In the genomic region with DNA sequence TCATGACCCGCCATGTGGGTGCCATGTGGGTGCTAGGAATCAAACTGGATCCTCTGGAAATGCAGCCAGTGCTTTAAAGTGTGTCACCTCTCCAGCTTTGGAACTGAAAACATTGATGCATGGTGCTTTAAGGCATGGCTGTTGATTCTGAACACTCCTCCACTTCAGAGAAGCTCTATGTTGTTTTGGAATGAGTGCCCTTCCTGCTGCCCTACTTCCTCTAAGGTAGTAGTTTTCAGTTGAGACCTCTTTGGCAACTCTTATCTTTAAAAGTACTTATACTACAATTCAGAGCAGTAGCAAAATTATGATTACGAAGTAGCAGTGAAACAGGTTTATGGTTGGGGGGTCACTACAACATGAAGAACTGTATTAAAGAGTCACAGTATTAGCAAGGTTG, we compare ENCODE assay signal across 24 mouse cellular contexts. TPM values are rescaled to one million over a fixed set of nuclear protein-coding genes. Genes with fewer than 3 reads are reported as not detected.
DNase-seq lines count a peak whose midpoint lies in the region; ATAC-seq and TF ChIP-seq lines count a peak whose summit lies in the region.
"Had no signal": no experiment of that assay in that cellular context is flagged by ENCODE, and none has a peak within 500 bp of the region (broad histone marks: within the 10 kb centered on the region; RNA-seq: fewer than 3 reads in every experiment).

No protein-coding gene starts in this region.

- no peak for ATAC-seq in kidney, embryonic 15.5 days (replicated peaks; ENCODE audit: low FRiP score)
- ATAC-seq in lung, embryonic 15.5 days (ENCODE audit: borderline replicate concordance, extremely low read depth, low FRiP score, low TSS enrichment): no peak
- no peak for ATAC-seq in neural tube, embryonic 15.5 days (ENCODE audit: low FRiP score)
- ATAC-seq: CD4-positive, CD25-positive, alpha-beta regulatory T cell, adult 4 months; forebrain, embryonic 15.5 days; midbrain, embryonic 15.5 days had no signal

- no peak for DNase-seq in kidney, adult 2 months
- DNase-seq in lung, postnatal 25 days (ENCODE audit: low spot score): no peak
- DNase-seq in MEL (ENCODE audit: low read depth, low spot score): peak; percentile 52
- DNase-seq in cerebellum, postnatal 36 days: no peak
- DNase-seq: cerebellum, adult 18-20 months; gastrocnemius, postnatal 36 days; kidney, adult 8-10 months; liver; right cerebral cortex, postnatal 4 days; thymus, adult 18-20 months; thymus, postnatal 25 days had no signal

- H3K79me2 ChIP-seq in MEL (ENCODE audit: control insufficient read depth, insufficient read depth, low read length, poor library complexity): no peaks in the 10 kb centered on the region

- no peak for TF ChIP-seq RAD21 in MEL (IDR thresholded peaks at IDR 0.05; ENCODE audit: low read depth, low read length)

- H3K36me3 ChIP-seq in kidney, embryonic 15.5 days: peaks cover 36% of the 10 kb centered on the region
- H3K36me3 ChIP-seq in kidney, adult 2 months (ENCODE audit: control insufficient read depth, insufficient read depth, low read length): peaks cover 3% of the 10 kb centered on the region; the same call in 1 of the 2 replicates
- H3K36me3 ChIP-seq in lung, embryonic 15.5 days: peaks cover 11% of the 10 kb centered on the region; the same call in 1 of the 2 replicates
- peaks cover 0 to 9% of the 10 kb centered on the region in 2 experiments; a peak in 2 of 4 replicates for H3K36me3 ChIP-seq in MEL (ENCODE audit: control insufficient read depth in 1 of 2, insufficient read depth in 2 of 2, low read length in 2 of 2)
- no peaks in the 10 kb centered on the region for H3K36me3 ChIP-seq in neural tube, embryonic 15.5 days
- H3K36me3 ChIP-seq: forebrain, embryonic 15.5 days; hindbrain, embryonic 15.5 days; midbrain, embryonic 15.5 days had no signal

- peak overlapping the region; percentile 58 for H3K27ac ChIP-seq in kidney, embryonic 15.5 days
- H3K27ac ChIP-seq in kidney, adult 2 months (ENCODE audit: insufficient read depth, low read depth, low read length): no peak overlapping the region
- H3K27ac ChIP-seq in lung, embryonic 15.5 days: 0 out of 2 replicates have a peak overlapping the region, but pooled peaks have one; percentile 15
- H3K27ac ChIP-seq in MEL (ENCODE audit: control insufficient read depth, low read depth, low read length): peak overlapping the region; percentile 11; the same call in 1 of the 2 replicates
- 0 out of 2 replicates have a peak overlapping the region, but pooled peaks have one; percentile 49 for H3K27ac ChIP-seq in neural tube, embryonic 15.5 days (replicated peaks)
- H3K27ac ChIP-seq: forebrain, embryonic 10.5 days; forebrain, embryonic 15.5 days; hindbrain, embryonic 15.5 days; liver, embryonic 14.5 days; midbrain, embryonic 10.5 days; midbrain, embryonic 15.5 days; stomach, postnatal 0 days had no signal

- no peak overlapping the region for H3K9ac ChIP-seq in kidney, embryonic 15.5 days
- H3K9ac ChIP-seq in lung, embryonic 15.5 days: no peak overlapping the region
- no peak overlapping the region for H3K9ac ChIP-seq in MEL (ENCODE audit: control insufficient read depth, low read depth, low read length, poor library complexity, severe bottlenecking)
- no peak overlapping the region for H3K9ac ChIP-seq in neural tube, embryonic 15.5 days (replicated peaks)
- H3K9ac ChIP-seq: forebrain, embryonic 15.5 days; heart, embryonic 12.5 days; hindbrain, embryonic 15.5 days; liver, embryonic 14.5 days; lung, embryonic 14.5 days; midbrain, embryonic 15.5 days had no signal

- no peak for TF ChIP-seq POLR2A in kidney, adult 2 months (IDR thresholded peaks at IDR 0.05; ENCODE audit: low read depth, low read length)
- no peak for TF ChIP-seq POLR2A in MEL (IDR thresholded peaks at IDR 0.05; ENCODE audit: control insufficient read depth in 1 of 2, insufficient read depth in 1 of 2, low read depth in 1 of 2, low read length in 2 of 2, poor library complexity in 1 of 2)

- no peak overlapping the region for H3K4me3 ChIP-seq in kidney, embryonic 15.5 days (replicated peaks)
- H3K4me3 ChIP-seq in kidney, adult 2 months (ENCODE audit: insufficient read depth, low read depth, low read length): no peak overlapping the region
- no peak overlapping the region for H3K4me3 ChIP-seq in lung, embryonic 15.5 days
- no peak overlapping the region for H3K4me3 ChIP-seq in MEL (ENCODE audit: control insufficient read depth in 1 of 2, insufficient read depth in 1 of 2, low read depth in 2 of 2, low read length in 2 of 2)
- H3K4me3 ChIP-seq in neural tube, embryonic 15.5 days (replicated peaks): no peak overlapping the region
- H3K4me3 ChIP-seq: forebrain, embryonic 10.5 days; forebrain, embryonic 15.5 days; heart, embryonic 12.5 days; hindbrain, embryonic 15.5 days; midbrain, embryonic 10.5 days; midbrain, embryonic 15.5 days had no signal

- no peak for TF ChIP-seq CTCF in kidney, adult 2 months (conservative IDR thresholded peaks at IDR 0.05; ENCODE audit: insufficient read depth, insufficient read length, low read depth, low read length)
- TF ChIP-seq CTCF in MEL (IDR thresholded peaks at IDR 0.05 in 2 of 3, conservative IDR thresholded peaks at IDR 0.05 in 1 of 3; ENCODE audit: control insufficient read depth in 1 of 3, insufficient read depth in 1 of 3, low read depth in 2 of 3, low read length in 3 of 3, poor library complexity in 1 of 3, severe bottlenecking in 1 of 3): no peak

- no peaks in the 10 kb centered on the region for H3K27me3 ChIP-seq in kidney, embryonic 15.5 days
- no peaks in the 10 kb centered on the region; the same call in 1 of the 2 replicates for H3K27me3 ChIP-seq in kidney, adult 2 months (replicated peaks; ENCODE audit: control insufficient read depth, insufficient read depth, low read length)
- no peaks in the 10 kb centered on the region for H3K27me3 ChIP-seq in lung, embryonic 15.5 days
- no peaks in the 10 kb centered on the region for H3K27me3 ChIP-seq in MEL (ENCODE audit: control insufficient read depth in 1 of 2, insufficient read depth in 2 of 2, low read length in 2 of 2)
- H3K27me3 ChIP-seq in neural tube, embryonic 15.5 days (replicated peaks): no peaks in the 10 kb centered on the region
- H3K27me3 ChIP-seq: forebrain, embryonic 15.5 days; heart, embryonic 12.5 days; hindbrain, embryonic 15.5 days; midbrain, embryonic 15.5 days had no signal

- no peak overlapping the region for H3K4me2 ChIP-seq in kidney, embryonic 15.5 days
- H3K4me2 ChIP-seq in lung, embryonic 15.5 days: no peak overlapping the region
- H3K4me2 ChIP-seq in neural tube, embryonic 15.5 days: no peak overlapping the region
- H3K4me2 ChIP-seq: forebrain, embryonic 15.5 days; heart, embryonic 12.5 days; hindbrain, embryonic 15.5 days; lung, embryonic 14.5 days; midbrain, embryonic 15.5 days had no signal

- 99% methylated on average over 2 of the region's 2 CpGs for WGBS in kidney, embryonic 15.5 days
- 92% methylated on average over 2 of the region's 2 CpGs for WGBS in kidney, adult 2 months
- WGBS in lung, embryonic 15.5 days: 85% methylated on average over 2 of the region's 2 CpGs
- WGBS in neural tube, embryonic 15.5 days: 97% methylated on average over 2 of the region's 2 CpGs

- peaks cover 48% of the 10 kb centered on the region for H3K4me1 ChIP-seq in kidney, embryonic 15.5 days
- H3K4me1 ChIP-seq in kidney, adult 2 months (ENCODE audit: control insufficient read depth, insufficient read depth, low read length): peaks cover 9% of the 10 kb centered on the region
- peaks cover 25% of the 10 kb centered on the region for H3K4me1 ChIP-seq in lung, embryonic 15.5 days
- peaks cover 4 to 6% of the 10 kb centered on the region in 2 experiments for H3K4me1 ChIP-seq in MEL (ENCODE audit: control insufficient read depth in 1 of 2, insufficient read depth in 2 of 2, low read length in 2 of 2)
- H3K4me1 ChIP-seq in neural tube, embryonic 15.5 days: peaks cover 10% of the 10 kb centered on the region
- H3K4me1 ChIP-seq: forebrain, embryonic 15.5 days; midbrain, embryonic 15.5 days had no signal

- no peak for TF ChIP-seq EP300 in MEL (IDR thresholded peaks at IDR 0.05; ENCODE audit: low read depth in 1 of 2, low read length in 2 of 2)

- no peaks in the 10 kb centered on the region for H3K9me3 ChIP-seq in kidney, embryonic 15.5 days (replicated peaks)
- H3K9me3 ChIP-seq in lung, embryonic 15.5 days: no peaks in the 10 kb centered on the region
- H3K9me3 ChIP-seq in MEL (replicated peaks; ENCODE audit: insufficient read depth, low read length): no peaks in the 10 kb centered on the region
- H3K9me3 ChIP-seq in neural tube, embryonic 15.5 days (replicated peaks): no peaks in the 10 kb centered on the region
- H3K9me3 ChIP-seq: forebrain, embryonic 10.5 days; forebrain, embryonic 15.5 days; heart, embryonic 12.5 days; hindbrain, embryonic 15.5 days; midbrain, embryonic 10.5 days; midbrain, embryonic 15.5 days had no signal

TF ChIP-seq in MEL, 35 proteins besides CTCF, POLR2A, EP300 and RAD21:
- TF ChIP-seq GABPA (IDR thresholded peaks at IDR 0.05; ENCODE audit: low read depth, low read length): no peak
- TF ChIP-seq USF2 (IDR thresholded peaks at IDR 0.05; ENCODE audit: borderline replicate concordance in 1 of 2, insufficient read depth in 1 of 2, low read depth in 1 of 2, low read length in 2 of 2): no peak
- TF ChIP-seq USF1 (IDR thresholded peaks at IDR 0.05; ENCODE audit: low read depth, low read length): no peak
- TF ChIP-seq MAZ (IDR thresholded peaks at IDR 0.05; ENCODE audit: low read depth, low read length): no peak
- TF ChIP-seq ZC3H11A (IDR thresholded peaks at IDR 0.05; ENCODE audit: low read depth, low read length): no peak
- no peak for TF ChIP-seq MXI1 (IDR thresholded peaks at IDR 0.05; ENCODE audit: low read depth, low read length)
- no peak for TF ChIP-seq RCOR1 (IDR thresholded peaks at IDR 0.05; ENCODE audit: low read depth, low read length)

RNA-seq across cellular contexts. Expression of a gene that starts 18.6 kb away (rescaled TPM):
- polyA plus RNA-seq in kidney, embryonic 15.5 days (2015; fragmentation: Nextera tagmentation; extraction: Ambion mirVana): 101 and 105 TPM in 2 replicates
- 75.4 and 75.9 TPM in 2 replicates for polyA plus RNA-seq in kidney, adult 2 months (2012; rRNA removed)
- 64.4 and 64.8 TPM in 2 replicates for polyA plus RNA-seq in lung, embryonic 15.5 days (2015; fragmentation: Nextera tagmentation; extraction: Ambion mirVana)
- 6.5 and 9.7 TPM in 2 replicates for total RNA-seq in MEL (2012; rRNA removed)
- 1 to 10 TPM in 1 of 2 experiments, not detected in 1; 7.2 TPM for polyA plus RNA-seq in MEL (2012; ENCODE audit: insufficient read depth in 1 of 2, insufficient read length in 2 of 2, low read depth in 1 of 2, low replicate concordance in 2 of 2, missing spikeins in 1 of 2)
- 29.1 and 29.8 TPM in 2 replicates for polyA plus RNA-seq in neural tube, embryonic 15.5 days (2015; fragmentation: Nextera tagmentation; extraction: Ambion mirVana)
